Mouse (Mus musculus): ENCODE results near the gene Sulf2.

DNA sequence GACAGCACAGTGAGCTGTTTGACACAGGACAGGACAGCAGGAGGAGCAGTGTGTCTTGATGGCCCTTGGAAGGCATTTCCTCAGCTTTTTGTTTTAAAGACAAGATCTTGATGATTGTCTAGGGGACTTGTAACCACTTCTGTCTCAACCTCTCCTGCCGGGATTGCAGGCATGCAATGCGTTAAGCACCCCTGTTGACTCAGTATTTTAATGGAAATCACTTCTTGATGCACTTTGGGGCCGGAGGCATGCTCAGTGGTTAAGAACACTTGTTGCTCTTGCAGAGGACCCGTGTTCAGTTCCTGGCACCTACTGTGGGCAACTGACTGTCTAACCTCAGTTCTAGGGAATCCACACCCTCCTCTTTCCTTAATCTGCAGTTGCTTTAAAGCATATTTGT is 89.0 kb downstream of the Sulf2 start:
- TF ChIP-seq POLR2A (IDR thresholded peaks at IDR 0.05; ENCODE audit: control insufficient read depth, low read depth, low read length), result no peak
- TF ChIP-seq CTCF (IDR thresholded peaks at IDR 0.05; ENCODE audit: control insufficient read depth, insufficient read depth, insufficient replicate concordance, low read depth, low read length), result no peak
